Mouse (Mus musculus): Measurements from ENCODE around the gene Olfr643. TPM values are rescaled to one million over a fixed set of nuclear protein-coding genes. Genes with fewer than 3 reads are reported as not detected.

The Olfr643 gene
- polyA plus RNA-seq, 1 experiment from 2014 or later = not detected

DNA sequence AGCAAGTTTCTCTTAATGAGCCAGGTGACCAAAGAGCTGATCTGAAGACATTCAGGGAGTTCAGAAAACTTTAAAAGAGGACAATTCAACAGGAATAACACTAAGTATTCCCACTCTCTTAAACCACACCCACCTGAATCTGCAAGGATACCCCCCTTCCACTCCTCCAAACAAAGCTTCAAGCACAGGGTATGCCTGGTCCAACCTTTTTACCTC, 32.5 kb downstream of the Olfr643 start, which contains the start of gene Olfr646:
TSS of gene Olfr646 (plus strand) at position 117 of the 216 bp plus-strand sequence.
- Histone ChIP-seq H3K9ac (replicated peaks; ENCODE audit: low read length) (no peak within 1 kb of the TSS), H3K9me3 (ENCODE audit: low read length) (no peaks in the 10 kb centered on the region), H3K27ac (ENCODE audit: low read length) (no peak within 1 kb of the TSS), H3K4me3 (ENCODE audit: low read length) (no peak within 1 kb of the TSS), H3K4me1 (ENCODE audit: insufficient read depth, low read length) (no peaks in the 10 kb centered on the region), H3K4me2 (replicated peaks; ENCODE audit: low read depth, low read length) (no peak within 1 kb of the TSS), H3K36me3 (ENCODE audit: insufficient read depth, low read length) (no peaks in the 10 kb centered on the region), H3K27me3 (ENCODE audit: insufficient read depth, low read length) (no peaks in the 10 kb centered on the region)
- no peak for ATAC-seq (ENCODE audit: low FRiP score, low TSS enrichment)

DNA sequence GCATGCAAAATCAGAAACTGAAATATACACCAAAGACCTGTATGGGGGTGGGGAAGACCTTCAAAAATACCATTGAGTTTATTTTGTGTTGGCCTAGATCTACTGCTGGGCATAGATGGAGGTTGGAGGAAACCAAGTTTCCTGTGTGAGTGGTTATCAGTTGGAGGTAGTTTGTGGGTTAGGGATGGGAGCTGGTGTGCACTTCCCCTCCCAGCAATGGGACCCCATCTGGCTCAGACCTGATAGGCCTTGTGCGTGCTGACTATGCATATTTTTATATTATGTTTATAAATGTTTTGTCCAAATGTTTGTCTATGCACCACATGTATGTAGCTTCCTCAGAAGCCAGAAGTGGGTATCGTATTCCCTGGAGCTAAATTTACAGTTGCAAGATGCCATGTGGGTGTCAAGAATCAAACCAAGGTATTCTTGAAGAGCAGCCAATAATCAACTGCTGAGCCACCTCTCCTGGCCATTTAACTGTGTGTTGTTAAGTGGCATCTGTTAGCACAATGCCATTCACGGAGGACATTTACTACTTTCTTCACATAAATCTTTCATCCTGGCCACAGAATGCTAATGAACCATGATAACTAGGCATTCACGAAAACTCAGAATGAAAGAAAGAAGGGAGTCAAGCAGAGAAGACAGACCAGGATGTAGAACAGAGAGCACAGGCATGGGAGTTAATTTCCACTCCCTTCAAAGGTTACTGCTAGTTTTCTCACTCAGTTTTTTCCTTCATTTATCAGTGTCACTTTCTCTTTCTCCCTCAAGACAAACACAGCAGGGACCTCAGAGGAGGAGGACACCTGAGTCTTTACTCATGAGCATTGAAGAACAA, 33.1 kb downstream of the Olfr643 start:
- Histone ChIP-seq H3K27me3 (ENCODE audit: insufficient read depth, low read length) (no peaks in the 10 kb centered on the region), H3K4me3 (ENCODE audit: low read length) (no peak overlapping the region), H3K9me3 (ENCODE audit: low read length) (no peaks in the 10 kb centered on the region), H3K36me3 (ENCODE audit: insufficient read depth, low read length) (no peaks in the 10 kb centered on the region), H3K4me1 (ENCODE audit: insufficient read depth, low read length) (no peaks in the 10 kb centered on the region), H3K27ac (ENCODE audit: low read length) (no peak overlapping the region), H3K4me2 (replicated peaks; ENCODE audit: low read depth, low read length) (no peak overlapping the region), H3K9ac (replicated peaks; ENCODE audit: low read length) (no peak overlapping the region)
- 41% methylated on average over 4 of the region's 4 CpGs for WGBS
- no peak for ATAC-seq (ENCODE audit: low FRiP score, low TSS enrichment)

DNA sequence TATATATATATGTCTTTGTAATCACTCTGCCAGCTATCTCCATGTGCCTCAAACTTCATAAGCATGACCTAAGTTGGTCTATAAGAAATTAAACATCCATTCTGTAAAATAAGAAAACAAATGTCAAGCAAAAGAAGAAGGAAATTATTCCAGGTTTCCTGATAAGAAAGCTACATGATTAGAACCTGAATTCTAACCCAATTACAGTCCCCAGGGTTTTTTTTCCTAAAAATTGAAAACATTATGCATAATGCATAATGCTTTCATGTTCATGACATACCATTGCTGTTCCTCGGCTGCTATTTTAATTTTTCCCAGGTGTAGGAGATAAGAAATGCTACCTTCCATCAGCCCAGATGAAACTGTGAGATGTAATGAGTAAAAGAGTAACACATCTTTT, 51.8 kb downstream of the Olfr643 start, which contains the start of gene Olfr645:
TSS of gene Olfr645 (minus strand) at position 101 of the 400 bp plus-strand sequence.
- no peak for ATAC-seq (ENCODE audit: low FRiP score, low TSS enrichment)
- H3K9ac ChIP-seq (replicated peaks; ENCODE audit: low read length) = no peak within 1 kb of the TSS
- H3K27ac ChIP-seq (ENCODE audit: low read length) = no peak within 1 kb of the TSS
- H3K4me2 ChIP-seq (replicated peaks; ENCODE audit: low read depth, low read length) = no peak within 1 kb of the TSS
- H3K36me3 ChIP-seq (ENCODE audit: insufficient read depth, low read length) = no peaks in the 10 kb centered on the region
- H3K4me3 ChIP-seq (ENCODE audit: low read length) = no peak within 1 kb of the TSS
- 82% methylated on average over 1 of the region's 1 CpGs for WGBS
- no peaks in the 10 kb centered on the region for H3K9me3 ChIP-seq (ENCODE audit: low read length)
- H3K4me1 ChIP-seq (ENCODE audit: insufficient read depth, low read length) = no peaks in the 10 kb centered on the region
- no peaks in the 10 kb centered on the region for H3K27me3 ChIP-seq (ENCODE audit: insufficient read depth, low read length)

DNA sequence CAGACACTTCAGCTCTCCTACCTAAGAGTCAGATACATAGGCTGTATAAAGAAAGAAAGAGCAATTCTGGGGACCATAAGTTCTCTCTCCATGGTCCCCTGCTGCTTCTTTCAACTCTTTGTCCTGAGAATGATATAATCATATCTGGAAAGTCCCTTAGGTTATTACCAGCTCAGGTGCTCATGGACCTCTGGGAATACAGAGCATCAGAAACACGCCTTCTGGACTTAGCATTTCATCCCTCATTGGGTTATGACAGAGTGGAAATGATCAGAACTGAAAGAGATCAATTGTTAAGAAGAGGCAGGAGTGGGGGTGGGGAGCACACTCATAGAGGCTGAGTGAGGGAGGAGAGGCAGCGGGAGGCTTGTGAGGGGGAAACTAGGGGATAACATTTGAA, 65.4 kb downstream of the Olfr643 start, which contains the start of gene Olfr644:
TSS of gene Olfr644 (minus strand) at position 101 of the 400 bp plus-strand sequence.
- H3K36me3 ChIP-seq (ENCODE audit: insufficient read depth, low read length) = no peaks in the 10 kb centered on the region
- no peak within 1 kb of the TSS for H3K27ac ChIP-seq (ENCODE audit: low read length)
- H3K4me1 ChIP-seq (ENCODE audit: insufficient read depth, low read length) = no peaks in the 10 kb centered on the region
- no peak for ATAC-seq (ENCODE audit: low FRiP score, low TSS enrichment)
- 87% methylated on average over 2 of the region's 2 CpGs for WGBS
- no peak within 1 kb of the TSS for H3K9ac ChIP-seq (replicated peaks; ENCODE audit: low read length)
- H3K27me3 ChIP-seq (ENCODE audit: insufficient read depth, low read length) = no peaks in the 10 kb centered on the region
- no peak within 1 kb of the TSS for H3K4me3 ChIP-seq (ENCODE audit: low read length)
- H3K9me3 ChIP-seq (ENCODE audit: low read length) = no peaks in the 10 kb centered on the region
- H3K4me2 ChIP-seq (replicated peaks; ENCODE audit: low read depth, low read length) = no peak within 1 kb of the TSS

DNA sequence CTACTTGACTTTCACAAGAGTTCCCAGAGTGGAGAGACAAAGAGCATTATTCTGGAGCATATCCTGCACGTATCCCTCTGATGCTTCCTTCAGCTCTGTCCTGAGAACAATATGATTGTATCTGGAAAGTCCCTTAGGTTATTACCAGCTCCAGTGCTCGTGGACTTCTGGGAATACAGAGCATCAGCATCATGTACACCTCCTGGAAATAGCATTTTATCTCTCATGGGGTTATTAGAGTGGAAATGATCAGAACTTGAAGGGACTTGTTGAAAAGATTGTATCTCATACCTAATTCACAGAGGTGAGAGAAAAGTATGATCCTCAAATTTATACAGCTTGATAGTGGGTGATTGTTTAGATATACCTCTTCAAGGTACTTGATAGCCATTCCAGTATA, 75.9 kb downstream of the Olfr643 start, which contains the start of gene 4930516K23Rik:
TSS of gene 4930516K23Rik (minus strand) at position 101 of the 400 bp plus-strand sequence.
- Histone ChIP-seq H3K4me2 (replicated peaks; ENCODE audit: low read depth, low read length) (no peak within 1 kb of the TSS), H3K9ac (replicated peaks; ENCODE audit: low read length) (no peak within 1 kb of the TSS), H3K27me3 (ENCODE audit: insufficient read depth, low read length) (no peaks in the 10 kb centered on the region), H3K36me3 (ENCODE audit: insufficient read depth, low read length) (no peaks in the 10 kb centered on the region), H3K27ac (ENCODE audit: low read length) (no peak within 1 kb of the TSS), H3K4me3 (ENCODE audit: low read length) (no peak within 1 kb of the TSS), H3K9me3 (ENCODE audit: low read length) (no peaks in the 10 kb centered on the region), H3K4me1 (ENCODE audit: insufficient read depth, low read length) (no peaks in the 10 kb centered on the region)
- ATAC-seq (ENCODE audit: low FRiP score, low TSS enrichment) = no peak
- WGBS = 46% methylated on average over 2 of the region's 2 CpGs

DNA sequence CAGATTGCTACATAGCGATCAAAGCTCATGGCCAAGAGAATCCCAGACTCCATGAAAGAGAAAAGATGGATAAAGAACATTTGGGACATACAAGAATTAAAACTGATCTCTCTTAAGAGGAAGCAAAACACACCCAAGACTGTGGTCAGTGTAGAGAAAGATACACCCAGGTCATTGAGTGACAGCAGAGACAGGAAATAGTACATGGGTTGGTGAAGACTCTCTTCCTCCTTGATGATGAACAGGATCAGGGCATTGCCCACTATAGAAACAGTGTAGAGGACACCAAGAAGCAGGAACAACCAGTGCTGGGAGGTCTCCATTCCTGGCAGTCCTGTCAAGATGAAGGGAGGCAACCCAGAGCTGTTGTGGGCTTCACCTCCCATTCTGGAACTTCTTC, 78.0 kb downstream of the Olfr643 start:
- Histone ChIP-seq H3K4me1 (ENCODE audit: insufficient read depth, low read length) (no peaks in the 10 kb centered on the region), H3K4me2 (replicated peaks; ENCODE audit: low read depth, low read length) (no peak overlapping the region), H3K4me3 (ENCODE audit: low read length) (no peak overlapping the region), H3K27ac (ENCODE audit: low read length) (no peak overlapping the region), H3K9ac (replicated peaks; ENCODE audit: low read length) (no peak overlapping the region), H3K36me3 (ENCODE audit: insufficient read depth, low read length) (no peaks in the 10 kb centered on the region), H3K27me3 (ENCODE audit: insufficient read depth, low read length) (no peaks in the 10 kb centered on the region), H3K9me3 (ENCODE audit: low read length) (no peaks in the 10 kb centered on the region)
- 89% methylated on average over 1 of the region's 1 CpGs for WGBS
- ATAC-seq (ENCODE audit: low FRiP score, low TSS enrichment) = no peak

DNA sequence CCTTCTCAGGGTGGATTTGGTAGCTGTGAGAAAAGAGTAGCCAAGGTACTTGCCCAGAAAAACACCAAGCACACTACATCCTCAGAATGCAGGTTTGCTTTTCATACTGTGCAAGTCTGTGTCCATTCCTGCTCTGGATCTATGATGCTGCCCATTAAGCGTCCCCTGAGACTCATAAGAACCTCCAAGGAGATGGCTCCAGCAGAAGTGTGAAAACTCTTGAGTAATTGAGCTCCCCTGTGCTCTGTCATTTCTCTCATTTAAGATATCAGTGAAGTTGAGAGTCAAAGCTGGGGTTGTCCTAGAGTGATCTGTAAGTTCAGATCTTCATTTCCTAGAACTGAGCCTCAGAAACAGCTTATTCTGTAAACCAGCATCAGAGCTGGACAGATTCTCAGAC, 84.6 kb downstream of the Olfr643 start, which contains the start of gene Olfr642:
TSS of gene Olfr642 (minus strand) at position 101 of the 400 bp plus-strand sequence.
- H3K4me3 ChIP-seq (ENCODE audit: low read length) = no peak within 1 kb of the TSS
- no peak within 1 kb of the TSS for H3K4me2 ChIP-seq (replicated peaks; ENCODE audit: low read depth, low read length)
- no peak within 1 kb of the TSS for H3K9ac ChIP-seq (replicated peaks; ENCODE audit: low read length)
- H3K4me1 ChIP-seq (ENCODE audit: insufficient read depth, low read length) = no peaks in the 10 kb centered on the region
- no peaks in the 10 kb centered on the region for H3K36me3 ChIP-seq (ENCODE audit: insufficient read depth, low read length)
- H3K9me3 ChIP-seq (ENCODE audit: low read length) = no peaks in the 10 kb centered on the region
- H3K27me3 ChIP-seq (ENCODE audit: insufficient read depth, low read length) = no peaks in the 10 kb centered on the region
- ATAC-seq (ENCODE audit: low FRiP score, low TSS enrichment) = no peak
- WGBS = 73% methylated on average over 1 of the region's 1 CpGs
- H3K27ac ChIP-seq (ENCODE audit: low read length) = no peak within 1 kb of the TSS

DNA sequence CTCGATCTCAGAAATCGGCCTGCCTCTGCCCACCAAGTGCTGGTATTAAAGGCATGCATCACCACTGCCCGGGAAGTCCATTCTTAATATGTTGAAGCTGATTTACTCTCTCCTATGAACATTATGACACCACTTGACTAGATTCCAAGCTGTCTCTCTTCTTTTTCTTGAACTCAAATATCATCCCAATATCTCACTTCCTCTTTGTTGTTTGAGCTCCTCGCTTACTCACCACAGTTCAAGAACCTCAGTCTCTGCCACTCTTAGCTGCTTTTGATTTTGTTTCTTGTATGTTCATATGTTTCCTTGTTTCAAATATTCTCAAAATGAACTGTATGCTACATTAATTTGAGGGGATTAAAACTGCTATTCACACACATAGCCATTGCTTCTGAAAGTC, 86.5 kb downstream of the Olfr643 start:
- ATAC-seq (ENCODE audit: low FRiP score, low TSS enrichment) = no peak
- Histone ChIP-seq H3K27me3 (ENCODE audit: insufficient read depth, low read length) (no peaks in the 10 kb centered on the region), H3K9me3 (ENCODE audit: low read length) (no peaks in the 10 kb centered on the region), H3K4me2 (replicated peaks; ENCODE audit: low read depth, low read length) (no peak overlapping the region), H3K4me1 (ENCODE audit: insufficient read depth, low read length) (no peaks in the 10 kb centered on the region), H3K4me3 (ENCODE audit: low read length) (no peak overlapping the region), H3K27ac (ENCODE audit: low read length) (no peak overlapping the region), H3K9ac (replicated peaks; ENCODE audit: low read length) (no peak overlapping the region), H3K36me3 (ENCODE audit: insufficient read depth, low read length) (no peaks in the 10 kb centered on the region)
- 93% methylated on average over 4 of the region's 4 CpGs for WGBS

DNA sequence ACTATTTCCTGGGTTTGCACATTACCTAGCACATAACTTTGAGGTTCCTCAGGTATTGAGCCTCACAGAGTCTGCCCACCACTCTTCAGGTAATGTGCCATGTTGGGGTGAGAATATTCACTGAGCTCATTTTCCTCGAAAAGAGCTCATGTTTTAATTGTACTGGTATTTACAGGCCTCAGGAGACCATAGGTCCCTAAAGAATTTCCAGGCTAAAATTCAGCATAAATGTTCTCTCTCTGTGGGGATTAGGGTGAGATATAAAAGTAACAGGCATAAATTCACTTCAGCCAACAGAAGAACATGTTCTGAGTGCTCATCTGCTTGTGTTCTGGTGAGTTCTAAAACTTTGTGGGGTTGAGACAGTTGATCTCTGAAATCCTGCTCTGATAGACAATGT, 102.1 kb downstream of the Olfr643 start, which contains the start of gene Olfr641:
TSS of gene Olfr641 (plus strand) at position 301 of the 400 bp plus-strand sequence.
- Histone ChIP-seq H3K9ac (replicated peaks; ENCODE audit: low read length) (no peak within 1 kb of the TSS), H3K4me2 (replicated peaks; ENCODE audit: low read depth, low read length) (no peak within 1 kb of the TSS), H3K27ac (ENCODE audit: low read length) (no peak within 1 kb of the TSS), H3K27me3 (ENCODE audit: insufficient read depth, low read length) (no peaks in the 10 kb centered on the region), H3K4me1 (ENCODE audit: insufficient read depth, low read length) (no peaks in the 10 kb centered on the region), H3K4me3 (ENCODE audit: low read length) (no peak within 1 kb of the TSS), H3K36me3 (ENCODE audit: insufficient read depth, low read length) (no peaks in the 10 kb centered on the region), H3K9me3 (ENCODE audit: low read length) (no peaks in the 10 kb centered on the region)
- ATAC-seq (ENCODE audit: low FRiP score, low TSS enrichment) = no peak
- WGBS = 68% methylated on average over 1 of the region's 1 CpGs

DNA sequence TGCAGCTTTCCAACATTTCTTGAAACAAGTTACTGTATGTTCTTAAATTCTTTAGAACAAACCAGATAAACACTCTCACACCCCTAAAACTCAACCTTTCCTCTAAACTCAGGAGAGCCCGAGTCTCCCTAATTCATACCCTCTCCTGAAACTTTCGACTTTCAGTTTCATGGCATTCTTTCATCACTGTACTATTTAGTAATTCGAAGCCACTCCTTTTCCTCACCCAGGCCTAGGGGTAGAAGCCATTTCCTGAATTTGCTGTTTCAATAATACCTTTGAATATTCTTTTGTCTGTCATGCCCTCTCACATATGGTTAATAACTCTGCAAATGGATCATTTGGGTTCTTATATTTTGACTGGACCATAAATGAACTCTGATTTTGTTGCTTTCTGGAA, 110.2 kb downstream of the Olfr643 start:
- Histone ChIP-seq H3K4me3 (ENCODE audit: low read length) (no peak overlapping the region), H3K27me3 (ENCODE audit: insufficient read depth, low read length) (no peaks in the 10 kb centered on the region), H3K36me3 (ENCODE audit: insufficient read depth, low read length) (no peaks in the 10 kb centered on the region), H3K27ac (ENCODE audit: low read length) (no peak overlapping the region), H3K9me3 (ENCODE audit: low read length) (no peaks in the 10 kb centered on the region), H3K4me1 (ENCODE audit: insufficient read depth, low read length) (no peaks in the 10 kb centered on the region), H3K9ac (replicated peaks; ENCODE audit: low read length) (no peak overlapping the region), H3K4me2 (replicated peaks; ENCODE audit: low read depth, low read length) (no peak overlapping the region)
- no peak for ATAC-seq (ENCODE audit: low FRiP score, low TSS enrichment)
- 80% methylated on average over 3 of the region's 3 CpGs for WGBS

Data from kidney, embryonic 16.5 days (tissue).